Mouse (Mus musculus): ENCODE results near the gene Hist1h2ab. TPM values are rescaled to one million over a fixed set of nuclear protein-coding genes. Genes with fewer than 3 reads are reported as not detected.
A peak's percentile ranks its signal among the peaks of the same experiment; 100 is the strongest.
"Not testable (repeated sequence)": the region's sequence is repeated elsewhere in the genome, so short reads cannot be mapped to it uniquely, and the experiment has no call there.

Hist1h2ab gene
- total RNA-seq (2021), result 10 to 100 TPM; 27.5 to 46.6 TPM
- long read RNA-seq, experiment 1, result 0 reads
- long read RNA-seq, experiment 2, result 0 reads

DNA sequence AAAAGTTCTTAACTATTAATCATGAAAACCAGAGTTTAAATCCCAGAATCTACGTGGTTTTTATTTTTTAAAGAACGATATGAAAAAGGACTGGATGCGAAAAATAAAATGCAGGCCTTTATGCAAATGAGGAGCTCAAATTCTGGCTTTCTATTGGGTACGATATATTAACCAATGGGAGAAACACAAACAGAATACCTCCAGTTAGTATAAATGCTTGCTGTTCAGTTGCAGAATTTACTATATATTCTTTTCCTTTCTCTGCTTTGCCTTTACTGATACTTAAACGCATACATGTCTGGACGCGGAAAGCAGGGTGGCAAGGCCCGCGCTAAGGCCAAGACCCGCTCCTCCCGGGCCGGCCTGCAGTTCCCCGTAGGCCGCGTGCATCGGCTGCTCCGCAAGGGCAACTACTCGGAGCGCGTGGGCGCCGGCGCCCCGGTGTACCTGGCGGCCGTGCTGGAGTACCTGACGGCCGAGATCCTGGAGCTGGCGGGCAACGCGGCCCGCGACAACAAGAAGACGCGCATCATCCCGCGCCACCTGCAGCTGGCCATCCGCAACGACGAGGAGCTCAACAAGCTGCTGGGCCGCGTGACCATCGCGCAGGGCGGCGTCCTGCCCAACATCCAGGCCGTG is at the start of gene Hist1h2ab:
Gene Hist1h2ab (plus strand): TSS at position 288 of the 639 bp plus-strand sequence.
- DNase-seq (ENCODE audit: low spot score in 2 of 2), result peak; percentile 41 to 73

GRCm38 (mm10) chr13:23702220-23702619 is 48.7 kb upstream of the Hist1h2ab start:
- no peak for DNase-seq (ENCODE audit: low spot score in 2 of 2)

DNA sequence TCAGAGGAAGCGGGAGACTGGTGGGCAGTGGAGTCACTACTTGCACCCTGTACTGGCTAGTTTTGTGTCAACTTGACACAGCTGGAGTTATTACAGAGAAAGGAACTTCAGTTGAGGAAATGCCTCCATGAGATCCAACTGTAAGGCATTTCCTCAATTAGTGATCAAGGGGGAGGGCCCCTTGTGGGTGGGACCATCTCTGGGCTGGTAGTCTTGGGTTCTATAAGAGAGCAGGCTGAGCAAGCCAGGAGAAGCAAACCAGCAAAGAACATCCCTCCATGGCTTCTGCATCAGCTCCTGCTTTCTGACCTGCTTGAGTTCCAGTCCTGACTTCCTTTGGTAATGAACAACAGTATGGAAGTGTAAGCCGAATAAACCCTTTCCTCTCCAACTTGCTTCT is 48.1 kb upstream of the Hist1h2ab start:
- not testable (repeated sequence) for DNase-seq (ENCODE audit: low spot score in 2 of 2)

DNA sequence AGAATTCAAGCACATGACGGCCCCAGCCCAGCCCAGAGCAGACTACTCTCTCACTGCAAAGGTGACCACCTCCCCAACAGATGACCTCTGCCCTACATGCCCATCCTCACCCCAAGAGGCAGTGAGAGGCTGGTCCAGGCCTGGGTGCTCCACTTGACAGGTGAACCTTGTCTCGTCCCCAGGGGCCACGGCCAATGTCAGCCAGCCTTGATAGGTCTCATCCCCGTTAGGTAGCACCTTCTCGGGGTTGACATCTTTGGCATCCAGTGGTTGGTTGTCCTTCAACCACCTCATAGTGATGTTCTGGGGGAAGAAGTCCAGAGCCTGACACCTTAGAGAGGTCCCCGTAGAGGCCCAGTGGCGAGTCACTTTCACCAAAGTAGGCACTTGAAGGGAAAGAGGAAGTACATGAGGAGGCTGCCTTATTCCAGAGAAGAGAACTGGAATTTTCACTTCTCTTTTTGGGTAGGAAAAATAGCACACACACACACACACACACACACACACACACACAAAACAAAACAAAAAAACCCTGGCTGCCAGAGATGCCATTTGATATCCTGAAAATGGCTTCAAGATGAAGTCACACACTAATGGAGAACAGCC is 45.1 kb upstream of the Hist1h2ab start:
- DNase-seq (ENCODE audit: low spot score in 2 of 2), result no peak

DNA sequence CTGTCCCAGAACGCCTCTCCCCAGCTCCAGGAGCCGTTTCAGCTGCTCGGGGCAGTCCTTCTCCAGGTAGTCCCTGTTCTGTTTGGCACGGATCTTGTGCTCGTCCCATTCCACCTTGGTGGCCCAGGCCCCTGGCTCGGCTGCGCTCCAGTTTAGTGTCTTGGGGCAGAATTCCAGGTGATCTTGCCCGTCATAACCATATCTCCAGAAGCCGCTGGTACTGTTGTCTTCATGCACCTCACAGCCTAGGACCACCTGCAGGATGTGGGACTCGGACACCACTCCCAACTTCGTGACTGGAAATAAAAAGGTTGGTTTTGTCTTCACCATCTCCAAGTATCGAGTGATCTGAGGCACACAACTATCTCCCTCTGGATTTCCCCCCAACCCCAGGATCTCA is 44.2 kb upstream of the Hist1h2ab start:
- no peak for DNase-seq (ENCODE audit: low spot score in 2 of 2)

DNA sequence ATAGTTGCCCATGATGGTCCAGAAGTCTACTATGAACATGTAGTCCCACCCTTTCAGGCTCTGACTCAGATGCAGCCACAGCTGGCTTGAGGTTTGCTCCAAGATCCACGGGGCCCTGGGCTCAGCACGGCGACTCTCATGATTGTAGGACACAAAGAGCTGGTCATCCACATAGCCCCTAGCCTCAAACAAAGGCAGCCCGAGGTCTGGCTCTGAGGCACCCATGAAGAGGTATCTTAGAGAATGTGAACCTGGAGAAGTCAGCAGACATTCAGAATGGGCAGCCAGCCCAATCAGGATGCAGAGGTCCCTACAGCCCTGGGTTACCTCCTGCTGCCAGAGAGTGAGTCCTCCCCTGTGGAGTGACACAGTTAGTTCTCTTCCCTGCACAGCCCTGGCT is 42.9 kb upstream of the Hist1h2ab start:
- DNase-seq (ENCODE audit: low spot score in 2 of 2), result no peak

DNA sequence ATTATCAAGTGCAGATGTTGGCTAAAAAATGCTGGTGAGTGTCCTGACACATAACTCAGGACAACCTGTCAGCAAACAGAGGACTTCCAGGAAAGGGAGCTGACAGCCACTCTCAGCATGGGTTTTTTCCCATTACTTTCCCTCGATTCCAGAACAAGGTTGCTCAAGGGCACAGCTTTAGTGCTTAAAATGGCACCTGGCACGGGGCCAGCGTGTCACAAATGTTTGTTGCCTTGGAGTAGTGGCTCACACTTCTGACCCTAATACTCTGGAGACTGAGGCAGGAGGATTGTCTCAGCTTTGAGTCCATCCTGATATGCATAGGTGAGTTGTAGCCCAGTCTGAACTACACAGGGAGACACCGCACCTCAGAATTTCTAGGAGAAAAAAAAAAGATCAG is 42.3 kb upstream of the Hist1h2ab start:
- DNase-seq (ENCODE audit: low spot score in 2 of 2), result no peak

GRCm38 (mm10) chr13:23709714-23710373 is 41.1 kb upstream of the Hist1h2ab start:
- DNase-seq (ENCODE audit: low spot score in 2 of 2), result no peak

- no peak for DNase-seq (ENCODE audit: low spot score in 2 of 2)
Observed at GRCm38 (mm10) chr13:23710374-23711089, 40.4 kb upstream of the Hist1h2ab start, which contains the start of gene Hfe. TSS of gene Hfe (minus strand) at chr13:23710854.

GRCm38 (mm10) chr13:23716261-23717042 is 34.5 kb upstream of the Hist1h2ab start:
- no peak for DNase-seq (ENCODE audit: low spot score in 2 of 2)

DNA sequence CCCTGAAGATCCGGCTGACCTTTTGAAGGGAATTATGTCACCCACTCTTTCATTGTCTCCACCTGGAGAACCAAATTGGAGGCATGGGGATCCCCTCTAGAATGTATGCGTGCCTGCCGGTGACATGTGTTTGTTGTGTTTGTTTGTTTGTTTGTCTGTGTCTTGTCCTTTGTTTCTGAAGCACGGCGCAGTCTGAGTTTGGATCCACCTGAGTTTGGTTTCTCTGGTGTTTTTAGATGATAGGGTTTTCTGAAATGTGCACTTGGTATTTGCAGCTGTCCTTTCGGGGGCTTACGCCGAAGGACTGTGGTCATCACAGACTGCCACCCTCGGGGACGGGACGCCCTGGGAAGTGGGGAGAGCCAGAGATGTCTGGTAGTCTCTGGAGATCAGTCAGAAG is 33.8 kb upstream of the Hist1h2ab start:
- DNase-seq (ENCODE audit: low spot score in 2 of 2), result no peak

- not testable (repeated sequence) for DNase-seq (ENCODE audit: low spot score in 2 of 2)
Observed at GRCm38 (mm10) chr13:23717593-23718245, 33.2 kb upstream of the Hist1h2ab start.

GRCm38 (mm10) chr13:23724239-23724638 is 26.7 kb upstream of the Hist1h2ab start:
- no peak for DNase-seq (ENCODE audit: low spot score in 2 of 2)

DNA sequence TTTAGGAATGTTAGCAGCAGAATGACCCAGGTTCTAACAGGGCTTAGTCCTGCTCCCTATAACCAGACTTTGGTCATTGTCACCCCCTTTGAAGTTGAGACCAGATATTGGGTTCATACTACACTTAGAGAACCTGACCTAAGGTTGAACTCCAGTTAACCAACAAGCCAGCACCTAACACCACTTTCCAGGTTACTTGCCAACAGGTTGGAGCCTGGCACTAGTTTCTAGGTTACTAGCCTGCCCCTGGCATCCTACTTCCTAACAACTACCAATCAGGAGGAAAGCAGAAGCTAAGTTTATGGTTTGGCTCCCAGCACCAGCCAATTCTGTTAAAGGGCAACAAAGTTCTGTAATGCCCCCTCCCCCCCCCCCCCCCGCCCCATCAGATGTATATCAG is 25.7 kb upstream of the Hist1h2ab start:
- DNase-seq (ENCODE audit: low spot score in 2 of 2), result no peak

DNA sequence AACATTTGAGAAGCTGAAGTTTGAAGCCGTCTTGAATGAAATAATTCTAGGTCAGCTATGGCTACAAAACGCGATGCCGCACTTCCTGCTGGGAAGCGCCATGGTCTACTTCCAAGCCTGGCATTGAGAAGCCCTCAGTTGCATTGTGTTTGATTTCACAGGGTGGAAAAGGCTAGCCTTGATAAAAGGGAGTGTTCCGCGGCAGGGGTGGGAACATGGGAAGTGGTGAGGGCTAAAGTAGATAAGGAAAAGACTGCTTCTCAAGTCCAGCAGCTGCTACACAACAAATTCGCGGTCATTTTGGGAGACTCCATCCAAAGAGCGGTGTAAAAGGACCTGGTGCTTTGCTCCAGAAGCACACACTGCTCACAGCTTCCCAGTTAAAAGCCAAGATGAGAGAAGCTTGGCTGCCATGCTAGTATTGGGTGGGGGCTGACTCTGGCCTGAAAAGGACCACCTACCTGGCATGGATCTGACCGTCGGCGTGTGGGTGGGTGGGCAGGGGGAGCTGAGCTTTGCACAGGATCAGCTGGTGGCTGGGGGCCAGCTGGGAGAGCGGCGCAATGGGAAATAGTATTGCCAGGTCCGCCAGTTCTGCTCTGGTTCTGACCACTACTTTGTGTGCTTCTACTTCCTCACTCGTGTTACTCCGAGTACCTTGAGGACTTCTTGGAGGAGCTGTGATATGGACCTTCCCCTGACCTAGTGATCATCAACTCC is 22.3 kb upstream of the Hist1h2ab start:
- no peak for DNase-seq (ENCODE audit: low spot score in 2 of 2)

DNA sequence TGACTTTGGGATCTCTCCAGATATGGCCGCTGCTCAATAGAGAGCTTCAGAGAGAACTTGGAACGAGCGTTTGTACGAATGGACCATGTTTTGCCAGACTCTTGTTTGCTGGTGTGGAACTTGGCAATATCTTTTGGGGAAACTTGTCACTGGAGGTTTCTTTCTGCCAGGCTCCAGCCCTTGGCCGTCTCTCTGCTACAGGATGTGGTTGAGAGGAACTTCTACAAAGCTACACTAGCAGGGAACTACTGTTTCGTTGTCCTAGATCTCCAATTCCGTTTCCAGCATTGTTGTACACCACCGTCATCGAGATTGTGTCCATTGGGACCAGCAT is 21.8 kb upstream of the Hist1h2ab start:
- no peak for DNase-seq (ENCODE audit: low spot score in 2 of 2)

DNA sequence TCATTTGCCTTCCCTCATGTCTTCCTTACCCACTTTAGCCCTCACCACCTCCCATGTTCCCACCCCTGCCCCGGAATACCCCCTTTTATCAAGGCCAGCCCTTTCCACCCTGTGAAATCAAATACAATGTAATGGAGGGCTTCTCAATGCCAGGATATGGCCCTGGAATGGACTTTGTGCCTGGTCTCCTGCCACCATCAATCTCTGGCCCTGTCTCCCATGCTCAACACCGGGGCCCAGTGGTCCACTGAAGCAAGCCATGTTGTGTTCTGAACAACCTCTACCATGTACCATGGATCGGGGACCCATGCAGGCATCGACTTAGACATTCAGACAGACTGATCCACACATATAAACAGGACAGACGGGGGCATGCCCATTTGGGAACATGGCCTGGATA is 21.2 kb upstream of the Hist1h2ab start:
- DNase-seq (ENCODE audit: low spot score in 2 of 2), result no peak

DNA sequence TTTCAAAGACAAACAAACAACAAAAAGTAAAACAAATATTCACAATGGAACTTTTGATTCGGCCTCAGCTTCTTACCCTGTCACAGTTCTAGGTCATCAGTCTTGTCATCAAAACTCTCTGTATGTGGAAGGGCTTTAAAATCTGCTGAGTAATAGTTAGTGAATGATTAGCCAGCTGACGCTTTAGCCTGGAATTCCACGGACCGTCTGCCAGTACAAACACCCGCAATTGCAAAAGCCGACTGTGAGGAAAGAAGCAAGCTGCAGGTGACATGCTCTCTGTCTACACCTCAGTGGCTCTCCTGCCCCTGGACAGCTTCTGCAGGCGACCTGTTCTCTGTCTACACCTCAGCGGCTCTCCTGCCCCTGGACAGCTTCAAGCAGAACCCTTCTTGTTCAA is 20.4 kb upstream of the Hist1h2ab start:
- no peak for DNase-seq (ENCODE audit: low spot score in 2 of 2)

GRCm38 (mm10) chr13:23732156-23732804 is 18.6 kb upstream of the Hist1h2ab start:
- no peak for DNase-seq (ENCODE audit: low spot score in 2 of 2)

All from layer of hippocampus, postnatal 14 days (tissue).